In genomic region chr14:51985301-51986152, GRCm38 (mm10) we compare ENCODE assay signal across 7 mouse cellular contexts. TPM values are rescaled to one million over a fixed set of nuclear protein-coding genes. Genes with fewer than 3 reads are reported as not detected.
A peak's percentile ranks its signal among the peaks of the same experiment; 100 is the strongest.
DNase-seq lines count a peak whose midpoint lies in the region; ATAC-seq and TF ChIP-seq lines count a peak whose summit lies in the region.

No protein-coding gene starts in this region.

- H3K4me3 ChIP-seq in cerebellum, adult 2 months (replicated peaks; ENCODE audit: insufficient read depth, low read depth, low read length): peak overlapping the region; percentile 88
- H3K4me3 ChIP-seq in forebrain, embryonic 15.5 days: peak overlapping the region; percentile 69
- H3K4me3 ChIP-seq in megakaryocyte, embryonic 14.5 days (replicated peaks): peak overlapping the region; percentile 91

- 7% methylated on average over 27 of the region's 27 CpGs for WGBS in cerebellum, adult 2 months
- WGBS in forebrain, embryonic 15.5 days: under 1% methylated on average over 27 of the region's 27 CpGs

- H3K9ac ChIP-seq in forebrain, embryonic 15.5 days (replicated peaks): peak overlapping the region; percentile 75

- no peak for TF ChIP-seq POLR2A in cerebellum, adult 2 months (IDR thresholded peaks at IDR 0.05; ENCODE audit: borderline replicate concordance, insufficient read depth, low read length)

- peak overlapping the region; percentile 56 for H3K27ac ChIP-seq in cerebellum, adult 2 months (ENCODE audit: insufficient read depth, low read length)
- H3K27ac ChIP-seq in forebrain, embryonic 15.5 days (replicated peaks): peak overlapping the region; percentile 86

- intact Hi-C loops in heart, postnatal 36 days (cut with DNase I): loop anchor here (2.0 kb wide), 2 partner anchors 19 to 37 kb away; no protein-coding TSS in a partner anchor
- intact Hi-C loops in left cerebral cortex, postnatal 10 days (cut with DNase I): no loop called here

- peaks cover 20% of the 10 kb centered on the region; the same call in 1 of the 2 replicates for H3K36me3 ChIP-seq in forebrain, embryonic 15.5 days
- H3K36me3 ChIP-seq in megakaryocyte, embryonic 14.5 days (replicated peaks; ENCODE audit: low read length): peaks cover 3% of the 10 kb centered on the region

- peak; percentile 59 for DNase-seq in R1 (ENCODE audit: low read depth, low spot score)
- peak; percentile 66 to 75 for DNase-seq in cerebellum, adult 2 months
- DNase-seq in heart, postnatal 36 days: peak; percentile 77 to 85
- peak; percentile 71 to 94 for DNase-seq in left cerebral cortex, postnatal 10 days (ENCODE audit: extremely low spot score in 1 of 2, low spot score in 2 of 2)
- peak; percentile 85 for DNase-seq in skeletal muscle tissue, adult 2 months (ENCODE audit: low read depth, low spot score)

- no peaks in the 10 kb centered on the region for H3K27me3 ChIP-seq in cerebellum, adult 2 months (ENCODE audit: control insufficient read depth, insufficient read depth, low read length)
- H3K27me3 ChIP-seq in forebrain, embryonic 15.5 days: no peaks in the 10 kb centered on the region
- H3K27me3 ChIP-seq in megakaryocyte, embryonic 14.5 days (replicated peaks): peaks cover 32% of the 10 kb centered on the region

- peak; percentile 59 for ATAC-seq in forebrain, embryonic 15.5 days (replicated peaks)

- peak overlapping the region; percentile 91 for H3K4me2 ChIP-seq in forebrain, embryonic 15.5 days (replicated peaks)

- H3K9me3 ChIP-seq in forebrain, embryonic 15.5 days: no peaks in the 10 kb centered on the region
- no peaks in the 10 kb centered on the region for H3K9me3 ChIP-seq in megakaryocyte, embryonic 14.5 days

- TF ChIP-seq CTCF in cerebellum, adult 2 months (IDR thresholded peaks at IDR 0.05; ENCODE audit: borderline replicate concordance, insufficient read depth, low read depth, low read length): no peak

- no peaks in the 10 kb centered on the region for H3K4me1 ChIP-seq in cerebellum, adult 2 months (ENCODE audit: control insufficient read depth, insufficient read depth, low read length)
- H3K4me1 ChIP-seq in forebrain, embryonic 15.5 days: peaks cover 39% of the 10 kb centered on the region
- peaks cover 55% of the 10 kb centered on the region for H3K4me1 ChIP-seq in megakaryocyte, embryonic 14.5 days

RNA-seq across cellular contexts. Expression of gene Arhgef40, which starts 1.0 kb away (rescaled TPM):
- 44.1 and 48.0 TPM in 2 replicates for polyA plus RNA-seq in cerebellum, adult 2 months (2012; rRNA removed)
- 65.7 and 69.8 TPM in 2 replicates for polyA plus RNA-seq in forebrain, embryonic 15.5 days (2015; fragmentation: Nextera tagmentation; extraction: Ambion mirVana)
- 10 to 100 TPM; 30.3 to 34.7 TPM for total RNA-seq in heart, postnatal 36 days (2021)
- 10 to 100 TPM; 32.7 to 37.1 TPM for total RNA-seq in left cerebral cortex, postnatal 10 days (2021)
- 12.9 and 14.5 TPM in 2 replicates for polyA plus RNA-seq in megakaryocyte, embryonic 14.5 days (2012; ENCODE audit: insufficient read depth, low replicate concordance)

RNA-seq across cellular contexts. Expression of gene Tmem253, which starts 29.9 kb away (rescaled TPM):
- polyA plus RNA-seq in cerebellum, adult 2 months (2012; rRNA removed): 2.0 and 2.4 TPM in 2 replicates
- 0.28 and 0.64 TPM in 2 replicates for polyA plus RNA-seq in forebrain, embryonic 15.5 days (2015; fragmentation: Nextera tagmentation; extraction: Ambion mirVana)
- total RNA-seq in heart, postnatal 36 days (2021): 1 to 10 TPM; 2.1 to 2.3 TPM
- total RNA-seq in left cerebral cortex, postnatal 10 days (2021): not detected
- not detected in 2 replicates for polyA plus RNA-seq in megakaryocyte, embryonic 14.5 days (2012; ENCODE audit: insufficient read depth, low replicate concordance)

RNA-seq across cellular contexts. Expression of gene Zfp219, which starts 35.0 kb away (rescaled TPM):
- polyA plus RNA-seq in cerebellum, adult 2 months (2012; rRNA removed): 184 and 188 TPM in 2 replicates
- 43.3 and 48.9 TPM in 2 replicates for polyA plus RNA-seq in forebrain, embryonic 15.5 days (2015; fragmentation: Nextera tagmentation; extraction: Ambion mirVana)
- total RNA-seq in heart, postnatal 36 days (2021): 10 to 100 TPM; 27.8 to 31.7 TPM
- total RNA-seq in left cerebral cortex, postnatal 10 days (2021): 10 to 100 TPM; 30.2 to 32.4 TPM
- polyA plus RNA-seq in megakaryocyte, embryonic 14.5 days (2012; ENCODE audit: insufficient read depth, low replicate concordance): 50.3 and 65.2 TPM in 2 replicates

RNA-seq across cellular contexts. Expression of gene Olfr221, which starts 56.7 kb away (rescaled TPM):
- 0.03 and 0.10 TPM in 2 replicates for polyA plus RNA-seq in cerebellum, adult 2 months (2012; rRNA removed)
- polyA plus RNA-seq in forebrain, embryonic 15.5 days (2015; fragmentation: Nextera tagmentation; extraction: Ambion mirVana): not detected in 2 replicates
- not detected for total RNA-seq in heart, postnatal 36 days (2021)
- not detected for total RNA-seq in left cerebral cortex, postnatal 10 days (2021)
- not detected in 2 replicates for polyA plus RNA-seq in megakaryocyte, embryonic 14.5 days (2012; ENCODE audit: insufficient read depth, low replicate concordance)

Comparison
In these comparisons a context has a peak if more than half of its experiments do, and no peak if none do; other contexts are left out.
1. Peak in every context shown above with its lines: DNase-seq, ATAC-seq, H3K4me3 ChIP-seq and H3K27ac ChIP-seq.